Mouse (Mus musculus) left cerebral cortex, postnatal 25 days (tissue): ENCODE measurements around the gene Fcgr1. TPM values are rescaled to one million over a fixed set of nuclear protein-coding genes. Genes with fewer than 3 reads are reported as not detected.
"Not testable (repeated sequence)": the region's sequence is repeated elsewhere in the genome, so short reads cannot be mapped to it uniquely, and the experiment has no call there.

Source experiments
- DNase-seq, 2 experiments: peaks; one replicate each; pipeline ENCODE4 v3.0.0; 2022; ENCODE audit warnings: low spot score in 2 of 2, mixed read lengths in 1 of 2
- intact Hi-C: fragments of 180-260 bp; cut with DNase I; formaldehyde crosslinking; loops from one replicate; pipeline ENCODE4 v1.15.1; 2025
- total RNA-seq, 2 experiments: library from RNA; stranded (reverse); gene quantifications; 2 replicates each; pipeline ENCODE4 v1.2.3; 2021

Fcgr1 gene
- 1 to 10 TPM; 2.3 to 2.8 TPM for total RNA-seq

DNA sequence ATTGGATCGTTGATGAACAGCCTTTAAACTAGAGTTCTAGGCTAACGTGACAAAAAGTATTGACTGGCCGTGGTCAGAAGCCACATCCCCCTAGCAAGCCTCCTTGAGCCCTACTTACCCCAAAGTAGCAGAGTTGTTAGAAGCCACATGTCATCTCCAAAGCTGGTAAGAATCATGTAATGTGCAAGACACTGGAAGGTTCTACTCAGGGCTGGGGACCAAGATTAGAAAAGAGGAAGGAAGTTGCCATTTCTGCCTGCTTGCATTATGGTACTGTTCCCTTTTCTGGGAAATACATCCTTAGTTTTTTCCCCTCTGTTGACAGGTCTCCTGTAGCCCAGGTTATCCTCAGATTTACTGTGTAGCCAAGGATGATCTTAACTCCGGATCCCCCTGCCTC, at the start of gene Fcgr1:
TSS of gene Fcgr1 (minus strand) at position 183 of the 400 bp plus-strand sequence.
- no peak for DNase-seq
- intact Hi-C loops, result no loop called here

DNA sequence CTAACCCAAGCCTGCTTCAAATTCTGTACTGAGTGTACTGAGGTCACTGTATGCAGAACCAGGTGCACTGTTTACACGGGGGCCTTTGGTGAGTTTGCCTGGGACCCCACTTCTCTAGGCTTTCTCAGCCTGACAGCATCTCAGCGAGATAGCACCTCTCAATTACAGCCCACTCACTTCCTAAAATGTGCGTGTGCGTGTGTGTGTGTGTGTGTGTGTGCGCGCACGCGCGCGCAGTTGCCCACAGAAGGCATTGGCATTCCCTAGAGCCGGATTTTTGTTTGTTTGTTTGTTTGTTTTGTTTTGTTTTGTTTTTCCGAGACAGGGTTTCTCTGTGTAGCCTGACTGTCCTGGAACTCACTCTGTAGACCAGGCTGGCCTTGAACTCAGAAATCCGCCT, 48.9 kb upstream of the Fcgr1 start:
- DNase-seq, intact Hi-C loops: not testable (repeated sequence)

DNA sequence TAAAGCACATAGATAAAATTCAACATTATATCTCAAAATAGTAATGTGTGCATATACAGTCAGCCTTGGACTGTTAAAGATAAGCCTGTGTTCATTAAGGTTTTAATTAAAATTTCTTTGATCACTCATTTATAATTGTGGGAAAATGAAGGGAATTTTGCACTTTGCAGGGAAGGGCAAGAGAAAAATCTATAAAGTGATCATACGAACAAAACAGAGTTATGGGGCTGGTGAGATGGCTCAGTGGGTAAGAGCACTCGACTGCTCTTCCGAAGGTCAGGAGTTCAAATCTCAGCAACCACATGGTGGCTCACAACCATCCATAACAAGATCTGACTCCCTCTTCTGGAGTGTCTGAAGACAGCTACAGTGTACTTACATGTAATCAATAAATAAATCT, 48.3 kb upstream of the Fcgr1 start:
- DNase-seq, intact Hi-C loops: not testable (repeated sequence)

GRCm38 (mm10) chr3:96340611-96341312, 47.0 kb upstream of the Fcgr1 start:
- DNase-seq, result no peak
- intact Hi-C loops, result no loop called here

GRCm38 (mm10) chr3:96338849-96339480, 45.2 kb upstream of the Fcgr1 start:
- intact Hi-C loops, result no loop called here

DNA sequence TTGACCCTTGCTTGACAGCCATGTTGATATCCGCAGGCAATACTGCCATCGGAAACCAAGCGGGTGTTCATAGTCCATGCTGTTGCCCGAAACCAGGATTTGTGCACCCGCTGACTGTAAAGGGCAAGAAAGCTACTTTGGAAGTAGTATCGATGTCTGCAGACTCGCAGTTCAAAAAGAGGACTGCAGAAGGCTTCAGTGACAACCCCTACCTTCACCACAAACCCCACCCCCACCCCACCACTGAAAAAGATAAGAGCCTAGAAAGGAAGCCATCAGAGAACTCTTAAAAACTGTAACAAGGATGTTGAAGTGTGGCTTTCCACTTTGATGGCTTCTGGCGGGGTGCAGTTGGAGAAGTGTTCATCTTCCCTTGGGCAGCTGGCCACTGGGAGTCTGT, 44.3 kb upstream of the Fcgr1 start:
- intact Hi-C loops, result no loop called here
- no peak for DNase-seq

More at GRCm38 (mm10) chr3:96338849-96339480, 45.2 kb upstream of the Fcgr1 start:
- no peak for DNase-seq

GRCm38 (mm10) chr3:96337269-96337668, 43.5 kb upstream of the Fcgr1 start:
- no peak for DNase-seq
- intact Hi-C loops, result no loop called here

DNA sequence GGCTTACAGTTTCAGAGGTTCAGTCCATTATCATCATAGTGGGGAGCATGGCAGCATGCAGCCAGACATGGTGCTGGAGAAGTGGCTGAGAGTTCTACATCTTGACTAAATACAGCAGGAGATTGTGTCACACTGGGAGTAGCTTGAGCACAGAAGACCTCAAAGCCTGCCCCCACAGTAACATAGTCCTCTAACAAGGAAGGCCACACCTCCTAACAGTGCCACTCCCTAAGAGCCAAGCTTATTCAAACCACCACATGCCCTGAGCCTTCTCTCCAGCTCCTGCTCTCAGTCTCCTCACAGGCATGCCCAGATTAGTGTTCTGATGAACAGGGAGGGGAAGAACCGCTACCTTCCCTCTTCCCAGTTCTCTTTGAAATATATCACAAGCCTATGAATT, 42.9 kb upstream of the Fcgr1 start:
- no peak for DNase-seq
- intact Hi-C loops, result no loop called here

DNA sequence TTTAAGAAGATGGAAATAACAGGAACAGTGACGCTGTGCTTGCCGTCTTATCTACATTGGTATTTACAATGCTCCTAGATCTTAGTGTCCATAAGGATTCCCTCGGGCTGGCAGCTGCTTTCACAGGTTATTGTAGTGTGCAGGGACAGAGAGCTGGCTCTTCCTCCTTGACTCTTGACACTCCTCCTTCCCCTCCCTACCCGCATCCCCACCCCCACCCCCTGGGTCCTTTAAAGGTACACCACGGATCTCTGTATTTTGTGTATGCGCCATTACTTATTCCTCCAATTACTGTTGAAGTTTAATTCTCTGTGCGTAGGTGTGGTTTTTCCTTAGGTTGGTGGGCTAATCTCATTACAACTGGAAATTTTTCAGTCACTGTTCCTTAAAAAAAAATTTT, 41.8 kb upstream of the Fcgr1 start:
- intact Hi-C loops, result no loop called here
- DNase-seq, result no peak

GRCm38 (mm10) chr3:96335163-96335550, 41.4 kb upstream of the Fcgr1 start:
- no peak for DNase-seq
- intact Hi-C loops, result no loop called here

DNA sequence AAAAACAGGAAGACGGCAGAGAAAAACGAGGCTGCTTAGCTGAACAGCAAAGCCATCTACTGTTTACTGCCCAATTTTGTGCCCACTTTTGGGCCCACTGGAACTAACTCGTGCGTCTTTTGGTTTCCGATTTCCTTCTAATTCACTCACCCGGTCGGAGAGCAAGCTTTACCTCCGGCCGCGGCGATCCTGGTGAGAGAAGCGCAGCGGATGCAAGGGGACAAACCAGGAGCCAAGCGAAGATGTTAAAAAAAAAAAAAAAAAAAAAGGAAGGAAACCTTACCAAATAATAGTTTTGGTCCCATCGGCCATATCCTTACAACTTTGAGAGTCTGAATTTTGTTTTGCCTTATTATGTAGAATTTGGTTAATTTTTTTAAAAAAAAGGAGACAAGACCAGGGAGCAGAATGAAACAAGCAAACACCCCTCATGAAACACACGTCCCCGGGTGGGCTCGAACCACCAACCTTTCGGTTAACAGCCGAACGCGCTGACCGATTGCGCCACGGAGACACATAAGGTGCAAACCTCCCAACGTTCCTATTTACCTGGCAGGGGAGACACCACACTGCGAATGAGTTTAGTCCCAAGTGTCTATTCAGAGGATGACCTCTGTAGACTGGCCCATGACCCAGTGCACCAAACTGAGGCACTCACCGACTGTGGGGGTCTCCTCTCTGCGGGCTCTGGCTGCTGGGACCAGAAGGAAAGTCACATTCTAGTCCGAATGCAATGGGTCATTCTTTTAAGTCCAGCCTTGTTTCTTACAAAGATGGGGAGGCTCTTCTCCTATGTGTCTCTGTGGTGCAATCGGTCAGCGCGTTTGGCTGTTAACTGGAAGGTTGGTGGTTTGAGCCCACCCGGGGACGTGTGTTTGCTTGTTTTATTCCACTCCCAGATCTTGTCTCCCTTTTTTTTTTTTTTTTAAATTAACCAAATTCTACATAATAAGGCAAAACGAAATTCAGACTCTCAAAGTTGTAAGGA, 40.7 kb upstream of the Fcgr1 start:
- no peak for DNase-seq
- intact Hi-C loops, result no loop called here

GRCm38 (mm10) chr3:96333396-96334174, 39.8 kb upstream of the Fcgr1 start:
- DNase-seq, result peak in 1 of 2 experiments; percentile 11
- intact Hi-C loops, result no loop called here

DNA sequence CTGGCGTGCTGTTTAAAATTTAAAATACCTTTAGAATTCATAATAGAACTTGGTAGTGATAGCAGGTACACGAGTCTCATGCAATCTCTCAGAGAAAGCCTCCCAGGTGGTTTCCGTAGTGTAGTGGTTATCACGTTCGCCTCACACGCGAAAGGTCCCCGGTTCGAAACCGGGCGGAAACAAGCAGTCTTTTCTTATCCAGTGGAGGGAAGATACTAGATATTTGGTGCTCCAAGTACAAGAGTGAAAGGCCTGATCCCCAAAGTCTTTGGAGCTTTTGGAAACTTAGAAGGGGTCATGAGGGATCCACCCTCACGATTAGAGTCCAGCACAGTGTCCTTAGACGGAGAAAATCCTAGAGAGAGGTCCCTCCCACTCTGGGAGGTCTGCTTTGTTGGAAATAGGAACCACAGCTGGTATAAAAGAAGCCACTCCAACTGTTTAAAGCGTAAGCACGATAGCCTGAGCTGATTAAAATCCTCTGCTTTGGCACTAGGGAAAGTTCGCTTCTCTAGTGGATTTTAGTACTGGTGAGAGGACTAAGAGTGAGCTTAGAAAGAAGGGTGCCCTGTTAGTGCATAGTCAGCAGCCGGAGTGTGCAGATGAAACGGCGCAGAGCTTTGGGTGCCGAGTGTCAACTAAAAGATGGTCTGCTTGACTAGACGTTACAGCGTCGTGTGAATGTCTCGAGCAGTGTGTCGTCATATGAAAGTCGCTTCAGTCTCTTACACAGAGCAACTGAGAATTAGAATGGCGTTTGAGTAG, 39.0 kb upstream of the Fcgr1 start:
- intact Hi-C loops, result no loop called here
- DNase-seq, result peak in 1 of 2 experiments; percentile 26

GRCm38 (mm10) chr3:96332000-96332399, 38.2 kb upstream of the Fcgr1 start:
- intact Hi-C loops, result no loop called here

GRCm38 (mm10) chr3:96331438-96331837, 37.7 kb upstream of the Fcgr1 start:
- no peak for DNase-seq
- intact Hi-C loops, result no loop called here

More at GRCm38 (mm10) chr3:96332000-96332399, 38.2 kb upstream of the Fcgr1 start:
- DNase-seq, result no peak

- intact Hi-C loops, result no loop called here
- no peak for DNase-seq
Measured at GRCm38 (mm10) chr3:96330603-96331002, 36.8 kb upstream of the Fcgr1 start.

- no peak for DNase-seq
- intact Hi-C loops, result no loop called here
Measured at GRCm38 (mm10) chr3:96330181-96330580, 36.4 kb upstream of the Fcgr1 start.

GRCm38 (mm10) chr3:96328730-96329387, 35.1 kb upstream of the Fcgr1 start:
- DNase-seq, result no peak
- intact Hi-C loops, result loop anchor here (5.0 to 10.0 kb wide), 2 partner anchors 113 to 146 kb away; no protein-coding TSS in a partner anchor
